Mouse (Mus musculus) natural killer cell, adult 2 months (primary cell): ENCODE results near the gene Ifna15.
"Not testable (repeated sequence)": the region's sequence is repeated elsewhere in the genome, so short reads cannot be mapped to it uniquely, and the experiment has no call there.

Experiments used
- DNase-seq, 2 experiments: peaks; one replicate each; pipeline ENCODE4 v3.0.0; 2022; ENCODE audit warnings: low spot score in 2 of 2

Gene Ifna15

DNA sequence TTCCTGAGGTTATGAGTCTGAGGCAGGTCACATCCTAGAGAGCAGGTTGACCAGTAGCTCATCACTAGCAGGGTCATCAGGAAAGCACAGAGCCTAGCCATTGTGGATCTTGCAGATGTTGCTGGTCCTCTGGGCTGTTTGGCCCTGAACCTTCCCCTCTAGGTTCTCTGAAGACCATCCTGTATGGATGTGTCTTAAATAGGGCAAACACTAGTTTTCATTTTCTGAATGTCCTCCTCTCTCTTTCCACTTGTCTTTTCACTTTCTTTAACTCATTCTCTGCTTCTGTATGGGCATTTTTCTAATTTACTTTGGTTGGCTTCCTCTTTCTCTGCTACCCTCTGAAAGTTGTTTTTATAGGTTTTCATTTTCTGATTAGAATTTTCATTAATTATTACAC lies at the start of gene Ifna15:
Gene Ifna15 (minus strand): TSS at position 101 of the 400 bp plus-strand sequence.
- not testable (repeated sequence) for DNase-seq

DNA sequence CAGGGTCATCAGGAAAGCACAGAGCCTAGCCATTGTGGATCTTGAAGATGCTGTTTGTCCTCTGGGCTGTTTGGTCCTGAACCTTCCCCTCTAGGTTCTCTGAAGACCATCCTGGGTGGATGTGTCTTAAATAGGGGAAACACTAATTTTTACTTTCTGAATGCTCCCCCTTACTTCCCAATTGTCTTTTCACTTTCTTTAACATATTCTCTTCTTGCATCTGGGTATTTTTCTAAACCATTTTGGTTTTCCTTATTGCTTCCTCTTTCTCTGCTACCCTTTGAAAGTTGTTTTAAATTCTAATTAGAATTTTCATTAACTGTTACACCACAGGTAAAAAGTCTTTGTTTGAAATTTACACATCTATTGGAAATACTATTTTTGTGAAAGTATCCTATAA lies 45.2 kb upstream of the Ifna15 start, which contains the start of gene Ifna12:
Gene Ifna12 (minus strand): TSS at position 101 of the 400 bp plus-strand sequence.
- DNase-seq = no peak

GRCm38 (mm10) chr4:88592285-88592684 lies 34.2 kb upstream of the Ifna15 start, which contains the start of gene Ifna9:
Gene Ifna9 (minus strand): TSS chr4:88592385.
- no peak for DNase-seq

GRCm38 (mm10) chr4:88571698-88572097 lies 13.7 kb upstream of the Ifna15 start, which contains the start of gene Ifna14:
Gene Ifna14 (minus strand): TSS chr4:88571798.
- DNase-seq = no peak

GRCm38 (mm10) chr4:88561791-88562190 lies 3.7 kb upstream of the Ifna15 start:
- no peak for DNase-seq

DNA sequence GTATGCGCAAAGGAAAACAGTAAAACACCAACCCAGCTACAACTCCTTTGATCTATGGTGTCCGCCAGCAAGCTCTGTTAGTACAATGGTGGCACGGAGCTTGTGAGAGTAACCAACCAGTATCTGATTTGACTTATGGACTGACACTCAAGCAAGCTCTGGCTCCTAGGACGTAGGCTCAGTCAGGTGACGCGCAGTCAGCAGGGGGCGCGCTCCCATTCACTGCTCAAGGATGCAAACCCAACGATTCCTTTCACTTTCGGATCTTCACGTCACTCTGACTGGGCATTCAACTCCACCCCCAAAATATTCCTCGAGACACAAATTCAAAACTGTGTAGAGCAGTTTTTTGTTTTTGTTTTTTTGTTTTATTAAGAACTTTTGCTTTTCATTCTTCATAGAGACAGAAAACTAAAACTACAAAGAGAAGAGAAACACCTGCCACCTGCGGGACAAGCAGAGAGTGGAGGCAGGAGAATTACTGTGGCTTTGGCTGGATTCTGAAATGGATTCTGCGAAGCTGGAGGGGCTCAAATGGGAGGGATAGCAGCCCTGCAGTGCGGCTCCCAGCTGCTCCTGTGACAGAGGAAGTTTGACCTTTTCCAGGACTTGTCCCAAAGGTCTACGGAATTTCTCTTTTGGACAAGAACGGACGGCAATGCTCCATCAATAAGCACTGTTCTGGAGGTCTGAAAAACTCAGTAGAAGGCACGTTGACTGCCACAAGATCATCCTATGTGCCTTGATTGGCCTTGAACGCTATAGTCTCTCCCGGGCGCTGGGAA lies 7.7 kb downstream of the Ifna15 start:
- peak; percentile 75 to 80 for DNase-seq

- DNase-seq = no peak
Observed at GRCm38 (mm10) chr4:88547986-88548385, 10.1 kb downstream of the Ifna15 start.

DNA sequence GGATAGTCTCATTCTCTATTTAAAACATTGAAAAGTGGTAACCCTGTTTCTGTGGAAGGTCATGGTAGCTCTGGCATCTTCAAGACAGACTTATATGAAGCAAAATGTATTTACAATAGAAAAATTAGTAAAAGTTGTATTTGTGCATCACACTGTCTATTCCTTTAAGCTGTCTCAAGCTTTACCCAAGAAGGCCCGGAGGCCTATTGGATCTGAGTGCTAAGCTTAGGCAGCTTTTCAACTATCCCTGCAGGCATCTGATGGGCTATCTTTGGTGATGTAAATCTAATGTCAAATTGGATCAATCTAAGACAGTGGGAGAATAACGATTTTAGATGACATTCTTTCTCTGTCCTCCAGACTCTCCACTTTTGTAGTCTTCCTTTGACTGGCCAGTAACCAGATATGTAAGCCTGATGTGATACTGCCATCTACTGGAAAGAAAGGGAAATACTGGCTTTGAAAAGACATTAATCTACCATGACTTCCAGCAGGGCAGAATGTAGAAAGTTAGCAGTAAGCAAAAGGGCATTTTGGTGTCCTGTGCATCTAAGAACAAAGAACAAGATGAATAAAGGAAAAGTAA lies 14.3 kb downstream of the Ifna15 start:
- DNase-seq = peak; percentile 10 to 11

DNA sequence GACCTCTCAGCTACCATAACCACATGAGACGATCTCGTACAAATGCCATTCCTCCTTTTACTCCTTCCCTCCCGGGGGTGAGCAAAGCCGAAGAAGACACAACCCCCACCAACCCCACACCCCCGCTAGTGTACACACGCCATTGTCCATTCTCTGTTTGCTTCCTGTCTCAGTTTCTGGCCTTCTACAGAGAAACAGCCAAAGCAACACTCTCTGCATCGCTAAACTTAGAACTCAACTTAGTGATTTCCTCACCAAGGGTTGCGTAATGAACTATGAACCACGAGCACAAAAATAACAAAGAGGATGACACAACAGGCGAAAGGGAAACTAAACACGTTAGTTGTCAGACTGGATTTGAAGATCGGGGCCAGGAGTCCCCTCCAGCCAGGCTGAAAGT lies 20.7 kb downstream of the Ifna15 start:
- DNase-seq = peak in 1 of 2 experiments; percentile 15

- no peak for DNase-seq
Observed at GRCm38 (mm10) chr4:88536640-88537039, 21.4 kb downstream of the Ifna15 start.

- DNase-seq = no peak
Observed at GRCm38 (mm10) chr4:88535742-88536141, 22.3 kb downstream of the Ifna15 start.

- no peak for DNase-seq
Observed at GRCm38 (mm10) chr4:88534903-88535302, 23.1 kb downstream of the Ifna15 start.

- DNase-seq = no peak
Observed at GRCm38 (mm10) chr4:88533499-88533898, 24.5 kb downstream of the Ifna15 start.

- no peak for DNase-seq
Observed at GRCm38 (mm10) chr4:88530892-88531291, 27.2 kb downstream of the Ifna15 start.

- DNase-seq = no peak
Observed at GRCm38 (mm10) chr4:88530271-88530670, 27.8 kb downstream of the Ifna15 start.

- DNase-seq = no peak
Observed at GRCm38 (mm10) chr4:88526379-88527049, 31.5 kb downstream of the Ifna15 start.

GRCm38 (mm10) chr4:88525393-88525792 lies 32.7 kb downstream of the Ifna15 start:
- no peak for DNase-seq

GRCm38 (mm10) chr4:88523241-88523640 lies 34.8 kb downstream of the Ifna15 start:
- no peak for DNase-seq

DNA sequence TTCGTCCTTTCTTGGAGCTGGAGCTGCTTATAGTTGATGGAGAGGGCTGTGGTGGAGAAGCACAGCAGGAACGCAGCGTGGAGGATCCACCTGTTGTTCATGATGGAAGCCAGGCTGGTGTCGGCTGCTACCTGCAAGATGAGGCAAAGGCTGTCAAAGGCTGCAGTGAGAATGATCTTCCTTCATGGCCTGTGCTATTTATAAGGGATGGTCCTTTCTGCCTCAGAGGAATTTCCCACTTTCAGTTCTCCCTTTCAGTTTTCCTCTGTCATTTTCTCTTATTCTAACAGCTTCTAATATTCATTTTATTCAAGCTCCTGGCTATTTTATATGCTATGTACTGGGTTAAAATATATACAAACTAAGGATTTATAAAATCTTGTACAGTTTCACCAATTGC lies 35.4 kb downstream of the Ifna15 start, which contains the start of gene Ifnb1:
Gene Ifnb1 (minus strand): TSS at position 101 of the 400 bp plus-strand sequence.
- DNase-seq = no peak

DNA sequence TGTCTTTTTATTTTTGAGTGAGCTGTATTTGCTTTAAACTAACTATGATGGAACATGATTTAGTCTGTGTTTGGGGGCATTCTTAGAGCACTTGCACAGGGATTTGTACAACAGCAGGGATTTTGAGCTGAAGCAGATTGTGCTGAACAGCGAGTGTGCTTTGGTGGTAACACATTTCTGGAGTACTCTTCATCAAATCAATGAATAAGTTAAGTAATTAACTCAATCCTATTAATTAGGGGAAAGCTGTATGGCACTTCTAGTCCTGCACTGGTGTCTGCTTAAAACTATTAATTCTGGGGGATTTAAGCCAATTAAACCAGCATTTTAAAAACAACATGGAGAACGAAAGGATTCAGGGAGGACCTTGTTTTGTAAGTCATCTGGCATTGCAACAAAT lies 40.1 kb downstream of the Ifna15 start:
- DNase-seq = no peak

DNA sequence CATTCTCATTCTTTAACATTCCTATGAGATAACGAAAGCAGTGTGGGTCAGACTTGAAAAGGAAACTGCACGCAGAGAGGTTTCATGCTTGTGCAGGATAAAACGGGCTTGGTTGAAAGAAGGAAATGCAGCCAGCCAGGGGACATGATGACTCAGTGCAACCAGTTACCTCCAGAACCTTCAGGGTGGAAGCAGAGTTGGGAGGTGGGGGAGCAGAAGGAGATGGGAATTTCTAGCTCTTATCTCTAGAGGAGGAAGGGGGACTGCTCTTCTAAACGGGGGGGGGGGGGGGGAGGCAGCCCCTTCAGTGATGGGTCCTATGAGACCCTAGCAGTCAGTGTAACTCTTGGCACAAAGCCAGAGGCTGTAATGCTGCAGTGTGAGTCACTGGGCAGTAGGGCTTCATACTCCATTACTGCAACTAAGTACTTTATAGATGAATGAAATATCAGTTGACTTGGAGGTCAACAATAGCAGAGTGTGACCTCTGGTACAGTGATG lies 42.3 kb downstream of the Ifna15 start:
- DNase-seq = no peak

DNA sequence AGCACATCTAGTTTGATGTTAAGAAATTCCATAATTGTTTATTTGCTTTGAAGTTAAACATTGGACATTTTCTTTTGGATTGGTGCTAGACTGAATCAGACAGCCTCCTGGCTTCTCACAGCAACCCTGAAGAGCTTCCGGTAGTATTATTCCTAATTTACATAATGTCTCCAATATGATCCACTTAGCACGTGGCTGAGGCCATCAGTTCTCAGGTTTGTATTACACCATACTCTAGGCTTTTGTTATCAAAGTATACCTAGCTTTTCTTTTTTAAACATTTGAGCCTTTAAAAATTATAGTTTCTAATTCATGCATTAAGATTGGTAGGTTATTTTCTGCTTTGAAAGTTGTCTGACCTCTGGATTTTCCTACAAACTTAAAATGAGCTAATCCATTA lies 42.8 kb downstream of the Ifna15 start:
- DNase-seq = no peak
